Mouse (Mus musculus): Measurements from ENCODE around the gene Enpp5. TPM values are rescaled to one million over a fixed set of nuclear protein-coding genes. Genes with fewer than 3 reads are reported as not detected.

Gene Enpp5
- total RNA-seq, 2 experiments from 2014 or later = 175 to 189 TPM

Other genes with a start within 250 kb of the Enpp5 start
- 10 to 100 TPM; 13.2 to 14.6 TPM for gene Enpp4, start 27.0 kb downstream of the Enpp5 start, total RNA-seq (2021)
- gene Clic5, start 109.8 kb downstream of the Enpp5 start, total RNA-seq (2021) = 1 to 10 TPM; 4.0 to 4.8 TPM

Measured in left cerebral cortex, postnatal 36 days (tissue).